Mouse (Mus musculus) CH12.LX (cell line): ENCODE data around the gene Rtcb. TPM values are rescaled to one million over a fixed set of nuclear protein-coding genes. Genes with fewer than 3 reads are reported as not detected.

Experiments used
- DNase-seq: peaks from one replicate; pipeline ENCODE4 v3.0.0-alpha.2; 2013; ENCODE audit errors: extremely low read depth
- H3K27ac ChIP-seq: 2 replicates; pipeline ENCODE4 v1.5.1; 2012; ENCODE audit warnings: low read depth, mild to moderate bottlenecking, control low read depth, moderate library complexity; ENCODE audit not compliant: insufficient read depth
- H3K27me3 ChIP-seq: replicated peaks from 2 replicates; pipeline ENCODE3; 2012; ENCODE audit warnings: inconsistent platforms
- H3K36me3 ChIP-seq, 2 experiments: replicated peaks in 1 of 2; 2 replicates each; pipeline versions ENCODE3 to v1.6.1; 2012; ENCODE audit warnings: inconsistent platforms in 1 of 2, low read length in 1 of 2, mild to moderate bottlenecking in 1 of 2, mixed read lengths in 1 of 2, moderate library complexity in 1 of 2; ENCODE audit not compliant: control insufficient read depth in 1 of 2, insufficient read depth in 1 of 2
- H3K4me1 ChIP-seq, 2 experiments: 2 replicates each; pipeline ENCODE4 v1.6.1; 2012; ENCODE audit warnings: inconsistent platforms in 1 of 2, moderate library complexity in 1 of 2; ENCODE audit not compliant: insufficient read depth in 2 of 2, control insufficient read depth in 1 of 2
- H3K4me2 ChIP-seq: 2 replicates; pipeline ENCODE4 v1.6.1; 2012; ENCODE audit warnings: low read depth, mild to moderate bottlenecking, control low read depth; ENCODE audit not compliant: poor library complexity, insufficient read depth, severe bottlenecking
- H3K4me3 ChIP-seq, 3 experiments: fragments of 150-350 bp in 1 of 3; sonication (generic) in 1 of 3; replicated peaks in 1 of 3; 2 replicates each; pipeline versions ENCODE3 to v1.5.1; 2011 to 2012; ENCODE audit warnings: low read depth in 2 of 3, low read length in 2 of 3, mild to moderate bottlenecking in 2 of 3, moderate library complexity in 2 of 3, control low read depth in 1 of 3, improper control_type of control experiment in 1 of 3, inconsistent platforms in 1 of 3, mixed read lengths in 1 of 3; ENCODE audit not compliant: poor library complexity in 1 of 3
- H3K79me2 ChIP-seq: replicated peaks from 2 replicates; pipeline ENCODE4 v1.6.1; 2012; ENCODE audit warnings: mild to moderate bottlenecking, moderate library complexity; ENCODE audit not compliant: control insufficient read depth, poor library complexity, insufficient read depth, severe bottlenecking; ENCODE audit errors: extremely low read depth
- H3K9ac ChIP-seq: 2 replicates; pipeline ENCODE4 v1.6.1; 2012; ENCODE audit warnings: low read depth, mild to moderate bottlenecking, control low read depth, moderate library complexity; ENCODE audit not compliant: insufficient read depth
- H3K9me3 ChIP-seq: replicated peaks from 2 replicates; pipeline ENCODE3; 2012; ENCODE audit warnings: low read length, inconsistent platforms, mixed read lengths
- CHD1 ChIP-seq: IDR thresholded peaks from 2 replicates; pipeline ENCODE4 v1.6.1; 2012; ENCODE audit warnings: low read depth, low read length, improper control_type of control experiment, inconsistent platforms
- CHD2 ChIP-seq: IDR thresholded peaks from 2 replicates; pipeline ENCODE4 v1.6.1; 2011; ENCODE audit warnings: low read length, improper control_type of control experiment
- CTCF ChIP-seq, 2 experiments: IDR thresholded peaks in 1 of 2; conservative IDR thresholded peaks in 1 of 2; 2 replicates each; pipeline ENCODE4 v1.5.1; 2011 to 2012; ENCODE audit warnings: low read depth in 2 of 2, low read length in 2 of 2, improper control_type of control experiment in 1 of 2, inconsistent platforms in 1 of 2, mild to moderate bottlenecking in 1 of 2, moderate library complexity in 1 of 2
- E2F4 ChIP-seq: IDR thresholded peaks from 2 replicates; pipeline ENCODE4 v1.6.1; 2011; ENCODE audit warnings: low read depth, low read length, improper control_type of control experiment; ENCODE audit not compliant: insufficient replicate concordance
- GABPA ChIP-seq: IDR thresholded peaks from 2 replicates; pipeline ENCODE4 v1.6.1; 2012; ENCODE audit warnings: low read depth, low read length, improper control_type of control experiment, inconsistent platforms; ENCODE audit not compliant: insufficient replicate concordance
- HCFC1 ChIP-seq: IDR thresholded peaks from 2 replicates; pipeline ENCODE4 v1.6.1; 2012; ENCODE audit warnings: low read depth, mild to moderate bottlenecking, inconsistent platforms, low read length, improper control_type of control experiment
- JUN ChIP-seq: IDR thresholded peaks from 2 replicates; pipeline ENCODE4 v1.6.1; 2011; ENCODE audit warnings: low read depth, mild to moderate bottlenecking, low read length, improper control_type of control experiment, moderate library complexity; ENCODE audit not compliant: insufficient read depth
- KAT2A ChIP-seq: IDR thresholded peaks from 2 replicates; pipeline ENCODE4 v1.6.1; 2012; ENCODE audit warnings: low read length, improper control_type of control experiment, inconsistent platforms; ENCODE audit not compliant: insufficient replicate concordance
- MAX ChIP-seq: IDR thresholded peaks from 2 replicates; pipeline ENCODE4 v1.6.1; 2011; ENCODE audit warnings: low read length, improper control_type of control experiment
- MEF2A ChIP-seq: IDR thresholded peaks from 2 replicates; pipeline ENCODE4 v1.6.1; 2014; ENCODE audit warnings: low read depth, mild to moderate bottlenecking, inconsistent platforms, low read length, improper control_type of control experiment, borderline replicate concordance
- MXI1 ChIP-seq: IDR thresholded peaks from 2 replicates; pipeline ENCODE4 v1.6.1; 2011; ENCODE audit warnings: mild to moderate bottlenecking, low read depth, low read length, improper control_type of control experiment
- NELFE ChIP-seq: IDR thresholded peaks from 2 replicates; pipeline ENCODE4 v1.6.1; 2011; ENCODE audit warnings: low read depth, low read length, improper control_type of control experiment
- NRF1 ChIP-seq: IDR thresholded peaks from 2 replicates; pipeline ENCODE4 v1.6.1; 2014; ENCODE audit warnings: low read depth, mild to moderate bottlenecking, inconsistent platforms, low read length, improper control_type of control experiment, moderate library complexity
- POLR2AphosphoS2 ChIP-seq: IDR thresholded peaks from 2 replicates; pipeline ENCODE4 v1.6.1; 2011; ENCODE audit warnings: low read depth, low read length, improper control_type of control experiment
- RAD21 ChIP-seq: IDR thresholded peaks from 2 replicates; pipeline ENCODE4 v1.6.1; 2011; ENCODE audit warnings: low read depth, mild to moderate bottlenecking, low read length, improper control_type of control experiment, moderate library complexity
- RCOR1 ChIP-seq: conservative IDR thresholded peaks from 2 replicates; pipeline ENCODE4 v1.6.1; 2012; ENCODE audit warnings: low read depth, mild to moderate bottlenecking, inconsistent platforms, low read length, improper control_type of control experiment
- SIN3A ChIP-seq: IDR thresholded peaks from 2 replicates; pipeline ENCODE4 v1.6.1; 2012; ENCODE audit warnings: low read length, improper control_type of control experiment, inconsistent platforms
- SMC3 ChIP-seq: IDR thresholded peaks from 2 replicates; pipeline ENCODE4 v1.6.1; 2011; ENCODE audit warnings: low read depth, low read length, improper control_type of control experiment
- TBP ChIP-seq: conservative IDR thresholded peaks from 2 replicates; pipeline ENCODE4 v1.6.1; 2011; ENCODE audit warnings: low read depth, low read length, improper control_type of control experiment
- USF1 ChIP-seq: IDR thresholded peaks from 2 replicates; pipeline ENCODE4 v1.6.1; 2014; ENCODE audit warnings: low read depth, mild to moderate bottlenecking, inconsistent platforms, low read length, improper control_type of control experiment
- ZC3H11A ChIP-seq: IDR thresholded peaks from 2 replicates; pipeline ENCODE4 v1.6.1; 2012; ENCODE audit warnings: low read depth, mild to moderate bottlenecking, inconsistent platforms, low read length, improper control_type of control experiment
- ZKSCAN1 ChIP-seq: IDR thresholded peaks from 2 replicates; pipeline ENCODE4 v1.6.1; 2012; ENCODE audit warnings: low read depth, inconsistent platforms, low read length, improper control_type of control experiment, borderline replicate concordance
- ZMIZ1 ChIP-seq: IDR thresholded peaks from 2 replicates; pipeline ENCODE4 v1.6.1; 2012; ENCODE audit warnings: low read depth, mild to moderate bottlenecking, inconsistent platforms, low read length, improper control_type of control experiment
- ZNF384 ChIP-seq: IDR thresholded peaks from 2 replicates; pipeline ENCODE4 v1.6.1; 2012; ENCODE audit warnings: low read depth, low read length, improper control_type of control experiment, inconsistent platforms
- dilution Hi-C: fragments of 300-500 bp; cut with MboI; formaldehyde crosslinking; loops from 2 replicates; pipeline ENCODE4 v1.14.3; 2020; ENCODE audit warnings: low sequenced_read_pairs; ENCODE audit not compliant: extremely low pct_unique_long_range_greater_than_20kb, extremely low pct_ligation_motif_present
- in situ Hi-C: fragments of 300-500 bp; cut with MboI; formaldehyde crosslinking; loops from 3 replicates; pipeline ENCODE4 v1.14.3; 2019; ENCODE audit warnings: low sequenced_read_pairs, low pct_ligation_motif_present, low pct_unique_long_range_greater_than_20kb, mixed read lengths
- polyA plus RNA-seq: library from polyadenylated mRNA; unstranded; fragments of >175 nt; gene quantifications from 2 replicates; pipeline ENCODE4 v1.2.1, GENCODE M21; 2012; ENCODE audit warnings: low read depth; ENCODE audit not compliant: insufficient read length
- total RNA-seq, 2 experiments: library from RNA; depleted of rRNA; stranded (reverse); fragments of 300-350 nt in 1 of 2; fragments of >200 nt in 1 of 2; gene quantifications; 2 replicates each; pipeline ENCODE4 v1.2.3; 2012 to 2014

Rtcb gene
- total and polyA plus RNA-seq, 3 experiments: 192 to 239 (median 225) TPM

- in situ Hi-C loops: loop anchor here (5.0 to 25.0 kb wide), 2 partner anchors 324 to 489 kb away; no protein-coding TSS in a partner anchor
- dilution Hi-C loops: no loop called here
- H3K4me1 ChIP-seq: peaks cover 0 to 11% of the 10 kb centered on the region in 2 experiments; a peak in 2 of 4 replicates
- no peaks in the 10 kb centered on the region for H3K36me3 ChIP-seq
- no peak for DNase-seq
- TF ChIP-seq CHD2 (no peak), SIN3A (no peak), KAT2A (no peak), E2F4 (no peak), POLR2AphosphoS2 (no peak), TBP (no peak), HCFC1 (no peak), MXI1 (no peak), CTCF (conservative IDR thresholded peaks at IDR 0.05 in 1 of 2, IDR thresholded peaks at IDR 0.05 in 1 of 2; ENCODE audit: low read depth in 2 of 2, low read length in 2 of 2) (no peak), GABPA (no peak), NELFE (no peak), JUN (no peak), RCOR1 (no peak), ZC3H11A (no peak), NRF1 (no peak), ZKSCAN1 (no peak), CHD1 (no peak), MAX (no peak)
- H3K9ac ChIP-seq: no peak overlapping the region
- H3K4me2 ChIP-seq: no peak overlapping the region
- no peak overlapping the region for H3K27ac ChIP-seq
- H3K9me3 ChIP-seq: peaks cover 7% of the 10 kb centered on the region
- no peaks in the 10 kb centered on the region for H3K27me3 ChIP-seq
- no peaks in the 10 kb centered on the region for H3K79me2 ChIP-seq
- no peak overlapping the region for H3K4me3 ChIP-seq
These were observed 15.3 kb upstream of the Rtcb start for GRCm38 (mm10) chr10:85972915-85973314.

DNA sequence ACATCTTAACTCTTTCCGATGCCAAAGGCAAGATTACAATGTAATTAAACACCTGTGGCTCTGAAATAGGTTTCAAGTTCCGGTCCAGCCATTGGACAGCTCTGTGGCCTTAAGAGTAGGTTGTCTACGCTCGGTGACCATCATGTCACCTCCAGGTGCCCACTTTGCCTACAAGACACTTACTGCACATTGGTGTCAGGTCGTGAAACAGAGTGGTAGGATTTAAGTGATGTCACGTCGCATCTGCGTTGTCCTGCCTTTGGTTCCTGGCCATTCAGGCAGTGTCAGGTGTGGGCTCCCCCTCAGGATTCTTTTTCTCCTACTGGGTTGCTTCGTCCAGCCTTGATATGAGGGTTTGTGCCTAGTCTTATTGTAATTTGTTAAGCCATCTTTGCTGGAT lies 14.2 kb upstream of the Rtcb start:
- Histone ChIP-seq H3K9me3 (peaks cover 7% of the 10 kb centered on the region), H3K9ac (no peak overlapping the region), H3K27me3 (no peaks in the 10 kb centered on the region), H3K79me2 (no peaks in the 10 kb centered on the region), H3K27ac (no peak overlapping the region), H3K4me2 (no peak overlapping the region), H3K36me3 (no peaks in the 10 kb centered on the region), H3K4me1 (peaks cover 0 to 11% of the 10 kb centered on the region in 2 experiments; a peak in 2 of 4 replicates), H3K4me3 (no peak overlapping the region)
- TF ChIP-seq CHD2 (no peak), ZMIZ1 (no peak), KAT2A (no peak), ZNF384 (no peak), USF1 (no peak), RAD21 (no peak), MEF2A (no peak), SMC3 (no peak)
- in situ Hi-C loops (loop anchor here (5.0 to 25.0 kb wide), 2 partner anchors 325 to 490 kb away; no protein-coding TSS in a partner anchor), dilution Hi-C loops (no loop called here)
- no peak for DNase-seq
